Mouse (Mus musculus) heart, embryonic 12.5 days (tissue): ENCODE results near the gene Larp1. TPM values are rescaled to one million over a fixed set of nuclear protein-coding genes. Genes with fewer than 3 reads are reported as not detected.
A peak's percentile ranks its signal among the peaks of the same experiment; 100 is the strongest.
"Not testable (repeated sequence)": the region's sequence is repeated elsewhere in the genome, so short reads cannot be mapped to it uniquely, and the experiment has no call there.

Source experiments
- ATAC-seq: fragments of 200-750 bp; cut with Nextera tagmentation; 2 replicates; pipeline ENCODE4 v1.8.0; 2017; ENCODE audit warnings: moderate TSS enrichment, moderate library complexity; ENCODE audit not compliant: insufficient number of reproducible peaks, low FRiP score
- H3K27ac ChIP-seq: fragments of 300-500 bp; sonication (generic); 2 replicates; pipeline ENCODE4 v1.5.1; 2016; ENCODE audit warnings: mild to moderate bottlenecking, moderate library complexity; ENCODE audit not compliant: poor library complexity, severe bottlenecking
- H3K27me3 ChIP-seq: fragments of 300-500 bp; sonication (generic); replicated peaks from 2 replicates; pipeline ENCODE4 v1.6.1; 2016; ENCODE audit warnings: mild to moderate bottlenecking, moderate library complexity
- H3K36me3 ChIP-seq: fragments of 300-500 bp; sonication (generic); 2 replicates; pipeline ENCODE4 v1.6.1; 2016; ENCODE audit warnings: mild to moderate bottlenecking, moderate library complexity
- H3K4me1 ChIP-seq: fragments of 300-500 bp; sonication (generic); replicated peaks from 2 replicates; pipeline ENCODE4 v1.6.1; 2016; ENCODE audit warnings: mild to moderate bottlenecking
- H3K4me2 ChIP-seq: fragments of 300-500 bp; sonication (generic); 2 replicates; pipeline ENCODE4 v1.6.1; 2016; ENCODE audit warnings: mild to moderate bottlenecking, moderate library complexity
- H3K4me3 ChIP-seq: fragments of 300-500 bp; sonication (generic); 2 replicates; pipeline ENCODE4 v1.5.1; 2016; ENCODE audit warnings: mild to moderate bottlenecking
- H3K9ac ChIP-seq: fragments of 300-500 bp; sonication (generic); 2 replicates; pipeline ENCODE4 v1.6.1; 2016; ENCODE audit warnings: mild to moderate bottlenecking, moderate library complexity
- H3K9me3 ChIP-seq: fragments of 300-500 bp; sonication (generic); replicated peaks from 2 replicates; pipeline ENCODE4 v1.6.1; 2016; ENCODE audit warnings: mild to moderate bottlenecking, moderate library complexity
- WGBS: fragments of 180-500 bp; shearing (Covaris S2); methylation state at CpG from one replicate; pipeline ENCODE4 v1.1.7; 2016; 5-methylcytosine and 5-hydroxymethylcytosine counted together
- polyA plus RNA-seq: library from polyadenylated mRNA; unstranded; fragments of >200 nt; fragmentation: Nextera tagmentation; extraction: Ambion mirVana; gene quantifications from 2 replicates; pipeline ENCODE4 v1.2.1, GENCODE M21; 2016

The Larp1 gene
- polyA plus RNA-seq, 1 experiment from 2014 or later = 18.3 TPM

DNA sequence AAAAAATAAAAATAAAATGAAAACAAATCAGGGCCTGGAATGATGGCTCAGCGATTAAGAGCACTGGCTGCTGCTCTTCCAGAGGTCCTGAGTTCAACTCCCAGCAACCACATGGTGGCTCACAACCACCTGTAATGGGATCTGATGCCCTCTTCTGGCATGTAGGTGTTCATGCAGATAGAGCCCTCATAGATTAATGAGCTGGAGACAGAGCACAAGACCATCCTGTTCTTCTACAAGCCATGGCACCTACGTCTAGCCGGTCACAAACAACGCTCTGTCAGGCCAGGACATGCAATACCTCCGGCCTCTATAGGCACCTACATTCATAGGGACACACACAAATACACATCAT, 89.5 kb downstream of the Larp1 start:
- H3K27me3 ChIP-seq, H3K27ac ChIP-seq, H3K9me3 ChIP-seq, H3K4me1 ChIP-seq, H3K9ac ChIP-seq, ATAC-seq, H3K36me3 ChIP-seq: not testable (repeated sequence)
- peak overlapping the region; percentile 55 for H3K4me3 ChIP-seq
- WGBS = 59% methylated on average over 5 of the region's 5 CpGs
- H3K4me2 ChIP-seq = peak overlapping the region; percentile 95

- Histone ChIP-seq H3K4me3 (no peak overlapping the region), H3K4me2 (no peak overlapping the region), H3K9me3 (no peaks in the 10 kb centered on the region), H3K4me1 (peaks cover 12% of the 10 kb centered on the region), H3K27ac (no peak overlapping the region), H3K9ac (no peak overlapping the region), H3K36me3 (no peaks in the 10 kb centered on the region), H3K27me3 (no peaks in the 10 kb centered on the region; the same call in none of the 2 replicates)
- ATAC-seq = no peak
- 83% methylated on average over 2 of the region's 2 CpGs for WGBS
Measured at GRCm38 (mm10) chr11:58100006-58100405, 91.1 kb downstream of the Larp1 start.

- H3K9ac ChIP-seq = no peak overlapping the region
- H3K27ac ChIP-seq = no peak overlapping the region
- ATAC-seq = no peak
- H3K4me2 ChIP-seq = no peak overlapping the region
- H3K36me3 ChIP-seq = no peaks in the 10 kb centered on the region
- 78% methylated on average over 4 of the region's 4 CpGs for WGBS
- H3K9me3 ChIP-seq = no peaks in the 10 kb centered on the region
- peaks cover 17% of the 10 kb centered on the region for H3K4me1 ChIP-seq
- no peak overlapping the region for H3K4me3 ChIP-seq
- H3K27me3 ChIP-seq = no peaks in the 10 kb centered on the region; the same call in none of the 2 replicates
Measured at GRCm38 (mm10) chr11:58101194-58101720, 92.4 kb downstream of the Larp1 start.

- H3K4me1 ChIP-seq = peaks cover 18% of the 10 kb centered on the region
- no peak overlapping the region for H3K4me2 ChIP-seq
- H3K27ac ChIP-seq = no peak overlapping the region
- no peak overlapping the region for H3K4me3 ChIP-seq
- ATAC-seq = no peak
- no peaks in the 10 kb centered on the region for H3K9me3 ChIP-seq
- 88% methylated on average over 3 of the region's 3 CpGs for WGBS
- no peaks in the 10 kb centered on the region for H3K36me3 ChIP-seq
- no peak overlapping the region for H3K9ac ChIP-seq
- no peaks in the 10 kb centered on the region; the same call in 1 of the 2 replicates for H3K27me3 ChIP-seq
Measured at GRCm38 (mm10) chr11:58102146-58102545, 93.3 kb downstream of the Larp1 start.

DNA sequence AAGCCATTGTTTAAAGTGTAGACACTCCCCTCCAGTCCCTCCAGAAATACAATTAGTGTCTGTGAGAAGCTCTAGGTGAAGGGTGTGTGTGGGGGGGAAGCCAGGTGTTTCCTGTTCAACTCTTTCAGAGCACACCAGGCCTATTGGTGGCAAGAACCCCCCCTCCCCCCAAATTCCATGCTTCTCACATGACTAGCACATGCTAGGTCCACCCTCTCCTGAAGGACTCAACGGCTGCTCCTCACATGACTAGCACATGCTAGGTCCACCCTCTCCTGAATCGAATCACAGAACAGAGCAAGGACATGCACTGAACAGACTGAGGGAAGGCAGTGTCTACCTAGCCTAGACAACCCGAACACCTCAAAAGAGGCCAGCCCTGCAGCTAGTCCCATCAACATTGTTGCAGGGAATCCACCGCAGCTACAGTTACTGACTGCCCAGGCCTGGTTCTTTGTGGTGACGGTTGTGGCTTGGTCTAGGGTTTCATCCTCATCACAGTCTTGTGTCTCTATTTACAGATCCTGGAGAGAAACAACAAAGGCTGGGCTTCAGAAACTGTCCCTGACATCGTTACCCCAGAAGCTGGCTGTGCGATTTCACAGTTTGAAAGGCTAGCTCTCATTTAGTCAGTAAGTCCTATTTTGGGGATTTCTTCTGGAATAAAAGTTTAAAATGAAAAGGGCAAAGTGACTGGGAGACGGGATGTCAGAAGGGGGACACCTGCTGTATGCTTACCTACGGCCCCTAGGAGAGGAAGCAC, 93.9 kb downstream of the Larp1 start:
- Histone ChIP-seq H3K9me3 (no peaks in the 10 kb centered on the region), H3K27me3 (no peaks in the 10 kb centered on the region; the same call in 1 of the 2 replicates), H3K36me3 (no peaks in the 10 kb centered on the region), H3K4me3 (peak overlapping the region; percentile 89; the same call in 1 of the 2 replicates), H3K27ac (no peak overlapping the region), H3K4me2 (peak overlapping the region; percentile 86), H3K9ac (peak overlapping the region; percentile 47; the same call in 1 of the 2 replicates), H3K4me1 (peaks cover 15% of the 10 kb centered on the region)
- 85% methylated on average over 9 of the region's 9 CpGs for WGBS
- ATAC-seq = no peak

DNA sequence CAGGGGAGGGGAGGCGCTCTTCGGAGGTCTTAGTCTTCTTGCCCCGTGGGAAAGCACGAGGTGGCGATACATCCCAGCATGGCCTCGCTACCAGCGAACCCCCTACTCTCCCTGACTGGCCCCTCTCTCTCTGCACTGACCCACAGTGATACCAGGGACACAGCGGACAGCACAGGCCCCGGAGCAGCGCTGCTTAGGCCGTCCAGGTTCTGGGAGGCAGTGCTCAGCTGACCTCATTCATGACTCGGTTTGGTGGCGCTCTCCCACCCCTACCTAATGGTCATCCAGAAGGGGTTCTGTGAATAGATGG, 94.4 kb downstream of the Larp1 start:
- H3K9ac ChIP-seq = peak overlapping the region; percentile 47
- no peaks in the 10 kb centered on the region for H3K9me3 ChIP-seq
- peak overlapping the region; percentile 89 for H3K4me3 ChIP-seq
- no peaks in the 10 kb centered on the region; the same call in 1 of the 2 replicates for H3K27me3 ChIP-seq
- H3K4me2 ChIP-seq = peak overlapping the region; percentile 86
- H3K27ac ChIP-seq = peak overlapping the region; percentile 41; the same call in 1 of the 2 replicates
- H3K4me1 ChIP-seq = peaks cover 18% of the 10 kb centered on the region
- ATAC-seq = peak; percentile 19; the same call in 1 of the 2 replicates
- WGBS = 58% methylated on average over 13 of the region's 13 CpGs
- no peaks in the 10 kb centered on the region for H3K36me3 ChIP-seq

DNA sequence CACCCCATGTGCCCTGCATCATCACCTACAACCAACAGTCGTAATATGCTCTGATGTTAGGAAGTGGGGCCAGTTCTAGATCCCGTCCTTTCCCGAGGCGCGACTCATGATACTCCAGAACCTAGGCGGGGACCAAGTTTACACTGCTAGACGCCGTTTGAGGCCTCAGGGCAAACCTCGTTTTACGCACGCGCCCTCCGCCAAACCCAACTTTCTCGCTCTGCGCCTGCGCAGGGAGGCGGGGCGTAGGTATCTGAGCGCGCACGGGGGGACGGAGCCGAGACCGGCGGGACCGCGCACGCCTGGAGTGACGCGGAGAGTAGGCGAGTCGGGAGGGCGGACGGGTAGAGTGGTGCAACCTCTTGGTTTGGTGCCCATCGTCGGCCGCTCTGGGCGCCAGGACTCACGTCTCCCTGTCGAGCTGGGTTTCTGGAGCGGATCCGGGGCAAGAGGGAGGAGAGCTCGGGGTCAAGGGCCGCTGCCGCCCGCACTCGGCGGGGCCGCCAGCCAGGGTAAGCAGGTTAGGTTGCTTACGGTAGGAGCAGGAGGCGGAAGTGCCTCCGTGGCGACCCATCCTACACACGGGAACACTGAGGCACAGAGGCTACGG, 94.9 kb downstream of the Larp1 start, which contains the start of gene Cnot8:
Gene Cnot8, plus strand, starts transcription at position 457 of the 610 bp plus-strand sequence.
- no peaks in the 10 kb centered on the region for H3K9me3 ChIP-seq
- WGBS = under 1% methylated on average over 55 of the region's 55 CpGs
- ATAC-seq = peak; percentile 98
- peaks cover 5% of the 10 kb centered on the region; the same call in 1 of the 2 replicates for H3K36me3 ChIP-seq
- peak within 1 kb of the TSS; percentile 89 for H3K4me3 ChIP-seq
- peak within 1 kb of the TSS; percentile 86 for H3K4me2 ChIP-seq
- no peaks in the 10 kb centered on the region for H3K27me3 ChIP-seq
- H3K27ac ChIP-seq = peak within 1 kb of the TSS; percentile 86
- H3K9ac ChIP-seq = peak within 1 kb of the TSS; percentile 92
- H3K4me1 ChIP-seq = peaks cover 18% of the 10 kb centered on the region

DNA sequence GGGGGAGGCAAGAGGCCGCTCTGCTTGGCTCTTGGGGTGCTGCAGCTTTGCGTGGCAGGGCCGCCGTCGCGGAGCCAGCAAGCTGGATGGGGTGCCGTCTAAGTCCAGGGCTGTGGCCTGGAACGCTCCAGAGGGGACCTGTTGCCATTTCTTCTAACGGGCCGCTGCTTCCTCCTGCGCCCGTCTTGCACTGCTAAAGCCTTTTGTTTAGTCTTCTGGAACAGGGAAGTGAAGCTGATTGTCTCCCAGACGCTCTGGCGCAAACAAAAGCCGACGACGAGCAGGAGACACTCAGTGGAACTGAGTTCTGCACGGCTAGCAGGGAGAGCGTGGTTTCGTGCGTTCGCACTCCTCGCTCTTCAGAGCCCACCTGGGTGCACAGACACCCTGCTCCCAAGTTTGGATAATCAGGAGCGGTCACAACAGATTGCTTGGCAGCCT, 95.5 kb downstream of the Larp1 start:
- Histone ChIP-seq H3K9ac (peak overlapping the region; percentile 92), H3K9me3 (no peaks in the 10 kb centered on the region), H3K4me1 (peaks cover 18% of the 10 kb centered on the region), H3K27ac (peak overlapping the region; percentile 86), H3K36me3 (peaks cover 5% of the 10 kb centered on the region; the same call in 1 of the 2 replicates), H3K4me2 (peak overlapping the region; percentile 86), H3K4me3 (peak overlapping the region; percentile 89), H3K27me3 (no peaks in the 10 kb centered on the region)
- WGBS = under 1% methylated on average over 24 of the region's 24 CpGs
- ATAC-seq = peak; percentile 37; the same call in 1 of the 2 replicates

DNA sequence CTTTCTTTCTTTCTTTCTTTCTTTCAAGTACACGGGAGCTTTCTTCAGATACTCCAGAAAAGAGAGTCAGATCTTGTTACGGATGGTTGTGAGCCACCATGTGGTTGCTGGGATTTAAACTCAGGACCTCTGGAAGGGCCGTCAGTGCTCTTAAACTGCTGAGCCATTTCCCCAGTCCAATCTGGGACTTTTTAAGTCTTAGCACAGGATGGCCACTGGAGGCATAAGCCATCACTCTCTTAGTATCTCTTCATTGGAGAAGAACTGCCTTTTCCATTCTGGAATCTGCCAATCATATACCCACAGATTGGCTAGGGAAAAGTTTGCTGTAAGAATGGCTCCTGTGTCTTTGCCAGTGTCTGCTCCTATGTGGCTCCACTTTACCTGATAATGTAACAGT, 98.1 kb downstream of the Larp1 start:
- 63% methylated on average over 3 of the region's 3 CpGs for WGBS
- H3K4me2 ChIP-seq = no peak overlapping the region
- no peak overlapping the region for H3K4me3 ChIP-seq
- H3K9me3 ChIP-seq = no peaks in the 10 kb centered on the region
- no peak for ATAC-seq
- peaks cover 31% of the 10 kb centered on the region for H3K36me3 ChIP-seq
- no peak overlapping the region for H3K27ac ChIP-seq
- no peak overlapping the region for H3K9ac ChIP-seq
- no peaks in the 10 kb centered on the region for H3K27me3 ChIP-seq
- H3K4me1 ChIP-seq = peaks cover 18% of the 10 kb centered on the region

DNA sequence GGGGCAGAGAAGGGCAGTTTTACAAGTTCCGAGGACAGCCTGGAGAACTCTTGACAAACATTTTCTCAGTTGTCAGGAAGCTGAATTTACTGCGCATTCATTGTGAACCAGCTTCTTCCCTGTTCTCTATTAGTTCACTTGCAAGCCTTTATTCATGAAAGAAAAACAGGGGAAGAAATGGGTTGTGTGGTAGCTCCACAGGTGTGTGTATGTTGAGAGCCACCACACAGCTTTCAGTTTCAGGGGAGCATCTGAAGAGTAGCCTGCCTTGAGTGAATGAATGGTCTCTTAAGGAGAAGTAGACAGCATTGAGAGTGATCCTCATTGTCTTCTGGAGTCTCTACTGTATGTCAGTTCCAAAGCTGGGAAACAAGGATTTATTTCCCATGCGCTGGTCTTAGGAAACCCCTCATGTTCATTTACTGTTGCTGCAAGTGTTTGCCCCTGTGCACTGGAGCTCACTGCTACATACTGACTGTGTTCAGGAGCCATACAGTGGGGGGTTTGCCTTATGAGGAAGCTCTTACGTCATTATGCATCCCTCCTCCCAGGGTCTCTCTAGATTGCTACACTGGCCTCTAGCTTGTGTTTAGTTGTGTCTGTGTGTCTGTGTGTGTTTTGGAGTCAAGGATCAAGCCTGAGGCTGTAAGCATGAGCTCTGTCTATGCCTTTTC, 98.9 kb downstream of the Larp1 start:
- Histone ChIP-seq H3K27ac (no peak overlapping the region), H3K27me3 (no peaks in the 10 kb centered on the region), H3K4me3 (no peak overlapping the region), H3K36me3 (peaks cover 39% of the 10 kb centered on the region), H3K4me1 (peaks cover 18% of the 10 kb centered on the region), H3K4me2 (no peak overlapping the region), H3K9ac (no peak overlapping the region), H3K9me3 (no peaks in the 10 kb centered on the region)
- ATAC-seq = no peak
- 87% methylated on average over 4 of the region's 4 CpGs for WGBS
